Mouse (Mus musculus): ENCODE results near the gene Npnt.

DNA sequence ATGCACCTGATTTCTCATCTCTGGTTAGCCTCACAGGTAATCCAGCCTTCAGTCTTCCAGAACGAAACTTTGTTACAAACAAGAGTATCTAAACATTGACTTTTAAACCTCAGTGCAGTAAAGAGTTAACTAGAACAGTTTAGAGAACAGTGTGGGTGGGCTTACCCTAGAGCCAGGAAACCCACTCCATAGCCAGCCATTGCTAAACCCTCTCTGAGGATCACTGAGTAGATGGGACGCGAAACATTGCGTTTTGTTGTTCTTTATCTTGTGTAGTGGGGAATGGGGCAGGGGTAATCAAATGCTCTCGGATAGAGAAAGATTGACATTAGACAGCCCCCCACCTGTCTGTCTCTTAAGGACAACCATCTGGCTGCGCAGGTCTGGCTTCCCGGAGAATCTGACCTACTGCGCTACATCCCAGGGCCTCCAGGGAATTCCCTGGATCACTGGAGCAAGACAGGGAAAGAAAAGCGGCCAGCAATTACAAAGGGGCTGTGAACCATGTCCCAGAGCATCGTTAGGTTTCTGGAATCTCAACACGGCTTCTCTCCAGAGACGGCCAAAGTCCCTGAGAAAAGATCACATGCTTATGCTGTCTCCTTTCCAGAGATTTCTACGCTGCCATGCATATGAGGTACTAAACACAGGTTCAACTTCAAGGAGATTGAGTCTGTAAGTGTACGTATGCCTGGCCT is 73.9 kb downstream of the Npnt start:
- TF ChIP-seq POLR2A (IDR thresholded peaks at IDR 0.05; ENCODE audit: extremely low read depth, insufficient read depth, low read length) (no peak), CTCF (IDR thresholded peaks at IDR 0.05; ENCODE audit: extremely low read depth, insufficient read depth, low read length) (no peak)

Data from cortical plate, adult 2 months (tissue).